Mouse (Mus musculus): ENCODE results near the gene Maml2.

GRCm38 (mm10) chr9:13465358-13466020 is 167.7 kb downstream of the Maml2 start:
- TF ChIP-seq GATA1 (IDR thresholded peaks at IDR 0.05; ENCODE audit: low read length) (no peak), TAL1 (IDR thresholded peaks at IDR 0.05; ENCODE audit: low read length) (no peak)
